Mouse (Mus musculus) brain, embryonic 14.5 days (tissue): Measurements from ENCODE around the gene Map2k6.

Source experiments
- CTCF ChIP-seq: fragments of 200-500 bp; IDR thresholded peaks from 2 replicates; pipeline ENCODE4 v1.5.1; 2012; ENCODE audit warnings: inconsistent platforms, mild to moderate bottlenecking, moderate library complexity, borderline replicate concordance; ENCODE audit not compliant: insufficient read depth, insufficient read length; ENCODE audit errors: extremely low read depth
- POLR2A ChIP-seq: fragments of 200-500 bp; IDR thresholded peaks from 2 replicates; pipeline ENCODE4 v1.6.1; 2012; ENCODE audit warnings: mild to moderate bottlenecking, inconsistent platforms, borderline replicate concordance; ENCODE audit not compliant: poor library complexity, insufficient read depth, insufficient read length, severe bottlenecking; ENCODE audit errors: extremely low read depth

DNA sequence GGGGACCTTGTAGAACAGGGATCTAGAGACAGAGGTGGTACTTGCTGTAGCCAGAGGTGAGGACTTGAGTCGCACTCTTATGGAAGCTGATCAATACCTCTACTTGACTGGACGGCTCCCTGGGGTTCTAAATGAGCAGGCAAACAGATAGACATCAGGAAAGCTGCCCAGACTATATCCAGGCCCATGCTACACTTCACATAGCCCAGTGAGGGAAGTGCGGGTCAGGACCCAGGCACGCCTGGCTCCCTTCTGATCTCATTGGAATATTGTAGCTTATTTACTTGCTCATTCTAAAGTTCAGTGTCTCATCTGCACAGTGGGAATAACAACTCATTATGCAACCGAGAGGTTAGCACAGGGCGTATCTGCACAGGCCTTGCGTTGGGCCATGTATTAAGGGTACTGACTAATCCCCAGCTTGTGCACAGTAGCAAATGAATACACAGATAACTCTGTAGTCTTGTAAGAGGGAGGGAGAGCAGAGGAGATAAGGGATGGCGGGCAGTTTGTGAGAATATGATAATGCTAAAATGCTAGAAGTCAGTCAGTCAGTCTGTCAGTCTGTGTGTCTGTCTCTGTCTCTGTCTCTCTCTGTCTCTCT lies 64.2 kb downstream of the Map2k6 start:
- no peak for TF ChIP-seq CTCF
- no peak for TF ChIP-seq POLR2A
